Mouse (Mus musculus) cortical plate, adult 2 months (tissue): ENCODE results near the gene Enox1.

Experiments
- CTCF ChIP-seq: fragments of 200-500 bp; IDR thresholded peaks from 2 replicates; pipeline ENCODE4 v1.5.1; 2011; ENCODE audit warnings: mild to moderate bottlenecking, control low read depth, low read length; ENCODE audit not compliant: insufficient read depth; ENCODE audit errors: extremely low read depth
- POLR2A ChIP-seq: fragments of 200-500 bp; IDR thresholded peaks from 2 replicates; pipeline ENCODE4 v1.6.1; 2011; ENCODE audit warnings: mild to moderate bottlenecking, low read length, control low read depth; ENCODE audit not compliant: insufficient read depth; ENCODE audit errors: extremely low read depth

DNA sequence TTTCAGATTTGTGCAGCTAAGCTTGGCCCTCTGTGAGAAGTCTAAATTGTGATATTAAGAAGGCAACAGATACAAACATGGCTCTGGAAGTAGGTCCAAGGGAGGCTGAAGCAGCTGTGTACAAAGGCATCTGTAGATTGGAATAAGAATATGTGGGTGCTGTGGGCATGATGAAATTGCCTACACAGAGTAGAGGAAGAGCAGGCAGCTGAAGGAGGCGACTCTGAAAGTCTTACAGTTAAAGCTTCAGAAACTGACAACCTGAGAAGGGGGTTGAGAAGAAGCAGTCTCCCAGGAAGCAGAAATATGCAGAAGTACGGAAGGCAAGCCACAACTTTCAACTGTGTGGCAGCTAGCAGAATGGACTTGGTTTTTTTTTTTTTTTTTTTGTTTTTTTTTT lies 380.0 kb downstream of the Enox1 start:
- no peak for TF ChIP-seq CTCF
- no peak for TF ChIP-seq POLR2A
